Mouse (Mus musculus): Measurements from ENCODE around the gene Chd4. TPM values are rescaled to one million over a fixed set of nuclear protein-coding genes. Genes with fewer than 3 reads are reported as not detected.

Gene Chd4
- polyA plus RNA-seq, 1 experiment from 2014 or later = 24.5 TPM

- Histone ChIP-seq H3K27ac (ENCODE audit: low read depth) (peak overlapping the region; percentile 96), H3K4me2 (ENCODE audit: low read depth, low read length) (peak overlapping the region; percentile 98), H3K27me3 (ENCODE audit: insufficient read depth, low read length) (no peaks in the 10 kb centered on the region), H3K9me3 (ENCODE audit: low read length) (no peaks in the 10 kb centered on the region), H3K36me3 (replicated peaks; ENCODE audit: insufficient read depth, low read length) (peaks cover 34% of the 10 kb centered on the region), H3K4me1 (ENCODE audit: insufficient read depth) (peaks cover 36% of the 10 kb centered on the region), H3K4me3 (ENCODE audit: low read depth, low read length) (peak overlapping the region; percentile 99), H3K9ac (replicated peaks) (peak overlapping the region; percentile 97)
- TF ChIP-seq EP300 (IDR thresholded peaks at IDR 0.05; ENCODE audit: low read depth) (no peak), CTCF (IDR thresholded peaks at IDR 0.05; ENCODE audit: low read depth) (0 out of 2 replicates have a peak, but pooled peaks have one; percentile 1)
- DNase-seq (peak; percentile 74), ATAC-seq (peak; percentile 49)
- under 1% methylated on average over 28 of the region's 44 CpGs for WGBS (ENCODE audit: insufficient replicate concordance)
Measured at GRCm38 (mm10) chr6:125096597-125097345, 990 bp downstream of the Chd4 start.

- Histone ChIP-seq H3K4me2 (ENCODE audit: low read depth, low read length) (peak overlapping the region; percentile 98), H3K4me3 (ENCODE audit: low read depth, low read length) (peak overlapping the region; percentile 99), H3K9ac (replicated peaks) (peak overlapping the region; percentile 97), H3K27ac (ENCODE audit: low read depth) (peak overlapping the region; percentile 96), H3K4me1 (ENCODE audit: insufficient read depth) (peaks cover 36% of the 10 kb centered on the region), H3K36me3 (replicated peaks; ENCODE audit: insufficient read depth, low read length) (peaks cover 39% of the 10 kb centered on the region), H3K27me3 (ENCODE audit: insufficient read depth, low read length) (no peaks in the 10 kb centered on the region), H3K9me3 (ENCODE audit: low read length) (no peaks in the 10 kb centered on the region)
- TF ChIP-seq CTCF (IDR thresholded peaks at IDR 0.05; ENCODE audit: low read depth) = no peak
- no peak for TF ChIP-seq EP300 (IDR thresholded peaks at IDR 0.05; ENCODE audit: low read depth)
- DNase-seq = no peak
- ATAC-seq = peak; percentile 1; the same call in 1 of the 2 replicates
- 1% methylated on average over 12 of the region's 12 CpGs for WGBS (ENCODE audit: insufficient replicate concordance)
Measured at GRCm38 (mm10) chr6:125097346-125097689, 1.5 kb downstream of the Chd4 start.

GRCm38 (mm10) chr6:125097951-125098350, 2.2 kb downstream of the Chd4 start:
- no peaks in the 10 kb centered on the region for H3K9me3 ChIP-seq (ENCODE audit: low read length)
- ATAC-seq (no peak), DNase-seq (no peak)
- H3K36me3 ChIP-seq (replicated peaks; ENCODE audit: insufficient read depth, low read length) = peaks cover 45% of the 10 kb centered on the region
- no peaks in the 10 kb centered on the region for H3K27me3 ChIP-seq (ENCODE audit: insufficient read depth, low read length)
- H3K27ac ChIP-seq (ENCODE audit: low read depth) = peak overlapping the region; percentile 1; the same call in 1 of the 2 replicates
- TF ChIP-seq EP300 (IDR thresholded peaks at IDR 0.05; ENCODE audit: low read depth) = no peak
- TF ChIP-seq CTCF (IDR thresholded peaks at IDR 0.05; ENCODE audit: low read depth) = no peak
- peak overlapping the region; percentile 97 for H3K9ac ChIP-seq (replicated peaks)
- 37% methylated on average over 8 of the region's 8 CpGs for WGBS (ENCODE audit: insufficient replicate concordance)
- H3K4me1 ChIP-seq (ENCODE audit: insufficient read depth) = peaks cover 37% of the 10 kb centered on the region
- peak overlapping the region; percentile 99 for H3K4me3 ChIP-seq (ENCODE audit: low read depth, low read length)
- peak overlapping the region; percentile 98 for H3K4me2 ChIP-seq (ENCODE audit: low read depth, low read length)

- ATAC-seq (no peak), DNase-seq (no peak)
- Histone ChIP-seq H3K36me3 (replicated peaks; ENCODE audit: insufficient read depth, low read length) (peaks cover 49% of the 10 kb centered on the region), H3K27me3 (ENCODE audit: insufficient read depth, low read length) (no peaks in the 10 kb centered on the region), H3K9ac (replicated peaks) (peak overlapping the region; percentile 97), H3K9me3 (ENCODE audit: low read length) (no peaks in the 10 kb centered on the region), H3K27ac (ENCODE audit: low read depth) (peak overlapping the region; percentile 49), H3K4me1 (ENCODE audit: insufficient read depth) (peaks cover 39% of the 10 kb centered on the region), H3K4me3 (ENCODE audit: low read depth, low read length) (peak overlapping the region; percentile 99), H3K4me2 (ENCODE audit: low read depth, low read length) (peak overlapping the region; percentile 98)
- WGBS (ENCODE audit: insufficient replicate concordance) = 47% methylated on average over 3 of the region's 3 CpGs
- TF ChIP-seq CTCF (IDR thresholded peaks at IDR 0.05; ENCODE audit: low read depth) = no peak
- no peak for TF ChIP-seq EP300 (IDR thresholded peaks at IDR 0.05; ENCODE audit: low read depth)
Measured at GRCm38 (mm10) chr6:125098513-125098912, 2.7 kb downstream of the Chd4 start.

GRCm38 (mm10) chr6:125099421-125099971, 3.7 kb downstream of the Chd4 start:
- H3K4me1 ChIP-seq (ENCODE audit: insufficient read depth) = peaks cover 39% of the 10 kb centered on the region
- H3K4me2 ChIP-seq (ENCODE audit: low read depth, low read length) = peak overlapping the region; percentile 98

GRCm38 (mm10) chr6:125101444-125101843, 5.7 kb downstream of the Chd4 start:
- H3K36me3 ChIP-seq (replicated peaks; ENCODE audit: insufficient read depth, low read length) = peaks cover 72% of the 10 kb centered on the region
- no peak overlapping the region for H3K4me2 ChIP-seq (ENCODE audit: low read depth, low read length)
- no peaks in the 10 kb centered on the region for H3K27me3 ChIP-seq (ENCODE audit: insufficient read depth, low read length)
- no peak for DNase-seq
- H3K4me3 ChIP-seq (ENCODE audit: low read depth, low read length) = no peak overlapping the region
- WGBS (ENCODE audit: insufficient replicate concordance) = 91% methylated on average over 9 of the region's 9 CpGs
- H3K4me1 ChIP-seq (ENCODE audit: insufficient read depth) = peaks cover 32% of the 10 kb centered on the region
- H3K9me3 ChIP-seq (ENCODE audit: low read length) = no peaks in the 10 kb centered on the region
- H3K9ac ChIP-seq (replicated peaks) = no peak overlapping the region
- no peak for ATAC-seq
- TF ChIP-seq CTCF (IDR thresholded peaks at IDR 0.05; ENCODE audit: low read depth) = no peak
- TF ChIP-seq EP300 (IDR thresholded peaks at IDR 0.05; ENCODE audit: low read depth) = no peak
- no peak overlapping the region for H3K27ac ChIP-seq (ENCODE audit: low read depth)

More at GRCm38 (mm10) chr6:125099421-125099971, 3.7 kb downstream of the Chd4 start:
- no peaks in the 10 kb centered on the region for H3K27me3 ChIP-seq (ENCODE audit: insufficient read depth, low read length)
- 52% methylated on average over 5 of the region's 5 CpGs for WGBS (ENCODE audit: insufficient replicate concordance)
- DNase-seq = no peak
- peak overlapping the region; percentile 49; the same call in 1 of the 2 replicates for H3K27ac ChIP-seq (ENCODE audit: low read depth)
- H3K4me3 ChIP-seq (ENCODE audit: low read depth, low read length) = no peak overlapping the region
- no peak overlapping the region; the same call in 1 of the 2 replicates for H3K9ac ChIP-seq (replicated peaks)
- no peak for ATAC-seq
- H3K36me3 ChIP-seq (replicated peaks; ENCODE audit: insufficient read depth, low read length) = peaks cover 55% of the 10 kb centered on the region
- TF ChIP-seq CTCF (IDR thresholded peaks at IDR 0.05; ENCODE audit: low read depth) = no peak
- no peak for TF ChIP-seq EP300 (IDR thresholded peaks at IDR 0.05; ENCODE audit: low read depth)
- no peaks in the 10 kb centered on the region for H3K9me3 ChIP-seq (ENCODE audit: low read length)

All from liver, postnatal 0 days (tissue).